20 mouse cellular contexts compared by ENCODE assay signal in genomic region chr7:122256722-122257121, GRCm38 (mm10). TPM values are rescaled to one million over a fixed set of nuclear protein-coding genes. Genes with fewer than 3 reads are reported as not detected.
DNase-seq lines count a peak whose midpoint lies in the region; ATAC-seq lines count a peak whose summit lies in the region.
"Had no signal": no experiment of that assay in that cellular context is flagged by ENCODE, and none has a peak within 500 bp of the region (broad histone marks: within the 10 kb centered on the region; RNA-seq: fewer than 3 reads in every experiment).

No protein-coding gene starts in this region.

- ATAC-seq in common myeloid progenitor, adult 5-6 weeks (replicated peaks; ENCODE audit: low read depth, poor library complexity, severe bottlenecking), result peak; percentile 15; the same call in 1 of the 2 replicates
- ATAC-seq in megakaryocyte progenitor cell, adult 5-6 weeks (replicated peaks; ENCODE audit: poor library complexity), result peak; percentile 48
- ATAC-seq: activated CD4-positive, CD25-positive, alpha-beta regulatory T cell, adult 4 months; forebrain, embryonic 14.5 days; intestine, postnatal 0 days; midbrain, embryonic 15.5 days had no signal

- DNase-seq in 416B (ENCODE audit: low read depth), result peak; percentile 53
- peak; percentile 26 for DNase-seq in CD4-positive helper T cell, adult 2 months (ENCODE audit: low read depth, low spot score)
- no peak for DNase-seq in lung, adult 18-20 months
- DNase-seq in embryo, embryonic 9.5 days (ENCODE audit: extremely low spot score), result no peak
- no peak for DNase-seq in T-cell, adult 2 months (ENCODE audit: low spot score)
- DNase-seq: adrenal gland, adult 2 months; adrenal gland, postnatal 36 days; cerebellum, adult 2 months; cerebellum, postnatal 14 days; gastrocnemius, postnatal 25 days; heart, adult 18-20 months; heart, postnatal 36 days; kidney, postnatal 25 days; lung, postnatal 4 days had no signal

RNA-seq across cellular contexts. Expression of gene Prkcb, which starts 31.8 kb away (rescaled TPM):
- 3.7 and 4.8 TPM in 2 replicates for total RNA-seq in common myeloid progenitor, adult 5-6 weeks (2017)
- 34.1 and 39.9 TPM in 2 replicates for total RNA-seq in megakaryocyte progenitor cell, adult 5-6 weeks (2015)
- total RNA-seq in megakaryocyte progenitor cell, adult 5-6 weeks (2017), result 24.8 and 32.6 TPM in 2 replicates

RNA-seq across cellular contexts. Expression of gene Chp2, which starts 37.4 kb away (rescaled TPM):
- total RNA-seq in common myeloid progenitor, adult 5-6 weeks (2017), result 0.24 TPM in 1 of 2 replicates, not detected in the other
- not detected in 2 replicates for total RNA-seq in megakaryocyte progenitor cell, adult 5-6 weeks (2015)
- not detected in 2 replicates for total RNA-seq in megakaryocyte progenitor cell, adult 5-6 weeks (2017)

Comparison
In these comparisons a context has a peak if more than half of its experiments do, and no peak if none do; other contexts are left out.
1. DNase-seq: peak in 416B (single experiment) and CD4-positive helper T cell, adult 2 months (single experiment); none in lung, adult 18-20 months (0 of 2), embryo, embryonic 9.5 days (single experiment) and T-cell, adult 2 months (single experiment).